Mouse (Mus musculus) large intestine, adult 2 months (tissue): ENCODE measurements around the gene Spop. TPM values are rescaled to one million over a fixed set of nuclear protein-coding genes. Genes with fewer than 3 reads are reported as not detected.

Experiments used
- DNase-seq: peaks from one replicate; pipeline ENCODE4 v3.0.0-alpha.2; 2012; ENCODE audit warnings: low read depth, low spot score
- WGBS: fragments of 180-500 bp; shearing (Covaris S2); methylation state at CpG from one replicate; pipeline ENCODE4 v1.1.7; 2018; 5-methylcytosine and 5-hydroxymethylcytosine counted together
- polyA plus RNA-seq: library from polyadenylated mRNA; depleted of rRNA; stranded (reverse); fragments of >200 nt; gene quantifications from 2 replicates; pipeline ENCODE4 v1.2.3, GENCODE M21; 2012; rRNA removed

Spop gene
- 28.2 and 35.5 TPM in 2 replicates for polyA plus RNA-seq

GRCm38 (mm10) chr11:95413641-95414535, at the start of gene Spop:
TSS of gene Spop (plus strand) at chr11:95414080.
- DNase-seq: peak; percentile 89
- 1% methylated on average over 56 of the region's 58 CpGs for WGBS

- 70% methylated on average over 5 of the region's 5 CpGs for WGBS
Measured at GRCm38 (mm10) chr11:95364388-95364787, 49.5 kb upstream of the Spop start.

GRCm38 (mm10) chr11:95365596-95365995, 48.3 kb upstream of the Spop start:
- 53% methylated on average over 10 of the region's 10 CpGs for WGBS
- DNase-seq: no peak

More at GRCm38 (mm10) chr11:95364388-95364787, 49.5 kb upstream of the Spop start:
- DNase-seq: no peak

GRCm38 (mm10) chr11:95366280-95366897, 47.5 kb upstream of the Spop start:
- no peak for DNase-seq
- WGBS: 65% methylated on average over 6 of the region's 6 CpGs

- no peak for DNase-seq
- 73% methylated on average over 8 of the region's 8 CpGs for WGBS
Measured at GRCm38 (mm10) chr11:95367011-95367735, 46.7 kb upstream of the Spop start.

GRCm38 (mm10) chr11:95368231-95368823, 45.6 kb upstream of the Spop start:
- DNase-seq: no peak
- WGBS: 82% methylated on average over 8 of the region's 8 CpGs

- 78% methylated on average over 4 of the region's 4 CpGs for WGBS
- DNase-seq: no peak
Measured at GRCm38 (mm10) chr11:95368871-95369270, 45.0 kb upstream of the Spop start.

GRCm38 (mm10) chr11:95369964-95370890, 43.7 kb upstream of the Spop start:
- 54% methylated on average over 15 of the region's 15 CpGs for WGBS
- DNase-seq: no peak

GRCm38 (mm10) chr11:95371182-95371581, 42.7 kb upstream of the Spop start:
- DNase-seq: no peak
- WGBS: 85% methylated on average over 7 of the region's 7 CpGs

GRCm38 (mm10) chr11:95378926-95379325, 35.0 kb upstream of the Spop start:
- WGBS: 66% methylated on average over 9 of the region's 9 CpGs
- no peak for DNase-seq

GRCm38 (mm10) chr11:95379552-95379951, 34.3 kb upstream of the Spop start:
- DNase-seq: no peak
- 75% methylated on average over 5 of the region's 5 CpGs for WGBS

GRCm38 (mm10) chr11:95380711-95381110, 33.2 kb upstream of the Spop start:
- DNase-seq: no peak
- 82% methylated on average over 7 of the region's 7 CpGs for WGBS

- no peak for DNase-seq
- whole genome bisulfite sequencing: 97% methylated on average over 1 of the region's 1 CpGs
Measured at GRCm38 (mm10) chr11:95381146-95381545, 32.7 kb upstream of the Spop start.

GRCm38 (mm10) chr11:95383331-95383986, 30.4 kb upstream of the Spop start:
- DNase-seq: no peak
- 80% methylated on average over 5 of the region's 5 CpGs for WGBS

- DNase-seq: no peak
- 32% methylated on average over 9 of the region's 9 CpGs for WGBS
Measured at GRCm38 (mm10) chr11:95384004-95384318, 29.9 kb upstream of the Spop start.

- WGBS: under 1% methylated on average over 42 of the region's 42 CpGs
- peak; percentile 98 for DNase-seq
Measured at GRCm38 (mm10) chr11:95384319-95384972, 29.4 kb upstream of the Spop start, which contains the start of gene Slc35b1. TSS of gene Slc35b1 (plus strand) at chr11:95384692.

GRCm38 (mm10) chr11:95384973-95385320, 28.9 kb upstream of the Spop start:
- 0% methylated on average over 14 of the region's 14 CpGs for WGBS
- DNase-seq: no peak

GRCm38 (mm10) chr11:95387354-95387753, 26.5 kb upstream of the Spop start:
- 46% methylated on average over 7 of the region's 7 CpGs for WGBS
- no peak for DNase-seq
